Mouse (Mus musculus): ENCODE results near the gene Aip. TPM values are rescaled to one million over a fixed set of nuclear protein-coding genes. Genes with fewer than 3 reads are reported as not detected.
A peak's percentile ranks its signal among the peaks of the same experiment; 100 is the strongest.
"Not testable (repeated sequence)": the region's sequence is repeated elsewhere in the genome, so short reads cannot be mapped to it uniquely, and the experiment has no call there.

The Aip gene
- total RNA-seq, 2 experiments from 2014 or later, result 69.9 to 71.8 TPM

DNA sequence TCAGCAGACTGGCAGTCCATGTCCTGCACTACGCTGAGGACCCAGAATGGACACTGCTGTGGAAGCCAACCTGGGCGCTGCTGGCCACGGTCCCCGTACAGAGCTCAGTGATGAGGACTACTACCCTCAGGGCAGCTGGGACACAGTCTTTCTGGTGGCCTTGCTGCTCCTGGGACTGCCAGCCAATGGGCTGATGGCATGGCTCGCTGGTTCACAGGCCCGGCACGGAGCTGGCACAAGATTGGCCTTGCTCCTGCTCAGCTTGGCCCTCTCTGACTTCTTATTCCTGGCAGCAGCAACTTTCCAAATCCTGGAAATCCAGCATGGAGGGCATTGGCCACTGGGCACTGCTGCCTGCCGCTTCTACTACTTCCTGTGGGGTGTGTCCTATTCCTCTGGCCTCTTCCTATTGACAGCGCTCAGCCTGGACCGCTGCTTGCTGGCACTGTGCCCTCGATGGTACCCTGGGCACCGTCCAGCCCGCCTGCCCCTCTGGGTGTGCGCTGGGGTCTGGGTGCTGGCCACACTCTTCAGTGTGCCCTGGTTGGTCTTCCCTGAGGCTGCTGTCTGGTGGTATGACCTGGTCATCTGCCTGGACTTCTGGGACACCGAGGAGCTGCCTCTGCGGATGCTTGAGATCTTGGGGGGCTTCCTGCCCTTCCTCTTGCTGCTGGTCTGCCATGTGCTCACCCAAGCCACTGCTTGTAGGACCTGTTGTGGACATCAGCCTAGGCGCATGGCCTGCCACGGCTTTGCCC lies 16.9 kb upstream of the Aip start:
- H3K4me3 ChIP-seq, result no peak overlapping the region
- H3K27ac ChIP-seq, result no peak overlapping the region
- no peak for TF ChIP-seq CTCF (IDR thresholded peaks at IDR 0.05)
- intact Hi-C loops (cut with DNase I), result no loop called here
- peak; percentile 38 for DNase-seq

DNA sequence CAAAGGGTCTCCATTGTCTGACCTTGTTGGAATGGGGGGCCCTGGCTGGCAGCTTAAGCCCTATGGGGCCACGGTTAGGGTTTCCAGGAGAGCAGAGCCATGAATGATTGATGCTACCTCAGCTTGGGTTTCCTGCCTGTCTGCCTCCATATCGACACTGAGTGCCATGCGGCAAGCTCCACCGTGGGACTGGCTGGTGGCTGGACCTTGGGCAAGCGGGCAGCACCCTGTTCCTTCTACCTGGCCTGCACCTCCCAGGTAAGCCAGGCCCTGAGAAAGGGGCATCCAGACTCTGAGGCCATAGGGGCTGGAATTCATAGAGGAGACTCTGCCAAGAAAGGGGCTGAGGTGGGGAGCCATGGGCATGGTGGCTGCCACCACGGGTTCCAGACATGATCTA lies 14.5 kb upstream of the Aip start:
- TF ChIP-seq CTCF (IDR thresholded peaks at IDR 0.05), result no peak
- DNase-seq, result no peak
- intact Hi-C loops (cut with DNase I), result no loop called here
- H3K4me3 ChIP-seq, result no peak overlapping the region
- H3K27ac ChIP-seq, result no peak overlapping the region

DNA sequence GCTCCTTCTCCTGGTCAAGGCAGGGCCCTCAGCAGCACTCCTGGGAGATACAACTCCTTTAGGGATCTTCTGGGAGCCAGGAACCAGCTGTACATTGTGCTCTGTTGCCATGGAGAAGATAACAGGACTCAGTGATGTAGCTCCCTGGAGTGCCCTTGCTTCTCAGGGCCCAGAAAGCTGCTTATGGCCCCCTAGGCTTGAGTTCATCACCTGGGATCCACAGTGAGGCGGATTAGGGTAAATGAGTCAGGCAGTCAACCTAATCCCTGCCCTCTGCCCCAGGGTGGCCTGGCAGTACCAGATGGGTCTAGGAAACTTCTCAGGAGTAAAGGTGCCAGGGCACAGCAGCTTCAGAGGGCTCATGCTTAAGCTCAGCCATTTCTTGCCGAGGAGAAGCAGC lies 13.8 kb upstream of the Aip start, which contains the start of gene Gpr152:
TSS of gene Gpr152 (plus strand) at position 342 of the 400 bp plus-strand sequence.
- Histone ChIP-seq H3K27ac (no peak within 1 kb of the TSS), H3K4me3 (no peak within 1 kb of the TSS)
- no peak for DNase-seq
- TF ChIP-seq CTCF (IDR thresholded peaks at IDR 0.05), result no peak
- intact Hi-C loops (cut with DNase I), result no loop called here

DNA sequence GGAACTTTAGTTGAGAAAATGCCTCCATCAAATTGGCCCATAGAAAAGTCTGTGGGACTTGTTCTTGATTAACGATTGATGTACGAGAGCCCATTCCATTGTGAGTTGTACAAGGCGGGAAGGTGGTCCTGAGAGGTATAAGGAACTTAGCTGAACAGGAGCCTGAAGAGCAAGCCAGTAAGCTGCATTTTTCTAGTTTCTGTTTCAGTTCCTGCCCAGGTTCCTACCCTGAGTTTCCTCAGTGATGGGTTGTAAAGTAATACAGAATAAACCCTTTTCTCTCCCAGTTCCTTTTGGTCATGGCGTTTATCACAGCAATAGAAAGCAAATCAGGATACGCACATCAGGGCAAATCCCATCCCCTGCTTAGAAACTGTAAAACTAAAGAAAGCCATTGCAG lies 12.3 kb upstream of the Aip start:
- no peak for DNase-seq
- intact Hi-C loops (cut with DNase I), result no loop called here
- no peak for TF ChIP-seq CTCF (IDR thresholded peaks at IDR 0.05)
- Histone ChIP-seq H3K27ac (no peak overlapping the region), H3K4me3 (no peak overlapping the region)

GRCm38 (mm10) chr19:4136463-4136862 lies 10.8 kb upstream of the Aip start:
- no peak overlapping the region for H3K4me3 ChIP-seq
- intact Hi-C loops (cut with DNase I), result no loop called here
- no peak for DNase-seq
- no peak for TF ChIP-seq CTCF (IDR thresholded peaks at IDR 0.05)
- H3K27ac ChIP-seq, result no peak overlapping the region

GRCm38 (mm10) chr19:4135963-4136345 lies 10.3 kb upstream of the Aip start:
- H3K27ac ChIP-seq; DNase-seq; H3K4me3 ChIP-seq; intact Hi-C loops (cut with DNase I): not testable (repeated sequence)
- TF ChIP-seq CTCF (IDR thresholded peaks at IDR 0.05), result peak; percentile 53

- H3K27ac ChIP-seq; intact Hi-C loops (cut with DNase I): not testable (repeated sequence)
Measured at GRCm38 (mm10) chr19:4135229-4135962, 9.7 kb upstream of the Aip start.

GRCm38 (mm10) chr19:4134354-4134753 lies 8.7 kb upstream of the Aip start:
- no peak for TF ChIP-seq CTCF (IDR thresholded peaks at IDR 0.05)
- H3K4me3 ChIP-seq, result no peak overlapping the region
- DNase-seq, result no peak
- H3K27ac ChIP-seq, result no peak overlapping the region
- intact Hi-C loops (cut with DNase I), result no loop called here

More at GRCm38 (mm10) chr19:4135229-4135962, 9.7 kb upstream of the Aip start:
- DNase-seq, H3K4me3 ChIP-seq: not testable (repeated sequence)

- TF ChIP-seq CTCF (IDR thresholded peaks at IDR 0.05), result no peak
- intact Hi-C loops (cut with DNase I), result no loop called here
- no peak for DNase-seq
- Histone ChIP-seq H3K27ac (no peak overlapping the region), H3K4me3 (no peak overlapping the region)
Measured at GRCm38 (mm10) chr19:4131768-4132167, 6.1 kb upstream of the Aip start.

- no peak for DNase-seq
- intact Hi-C loops (cut with DNase I), result no loop called here
- H3K4me3 ChIP-seq, result no peak overlapping the region
- H3K27ac ChIP-seq, result no peak overlapping the region
- TF ChIP-seq CTCF (IDR thresholded peaks at IDR 0.05), result no peak
Measured at GRCm38 (mm10) chr19:4131075-4131474, 5.4 kb upstream of the Aip start.

DNA sequence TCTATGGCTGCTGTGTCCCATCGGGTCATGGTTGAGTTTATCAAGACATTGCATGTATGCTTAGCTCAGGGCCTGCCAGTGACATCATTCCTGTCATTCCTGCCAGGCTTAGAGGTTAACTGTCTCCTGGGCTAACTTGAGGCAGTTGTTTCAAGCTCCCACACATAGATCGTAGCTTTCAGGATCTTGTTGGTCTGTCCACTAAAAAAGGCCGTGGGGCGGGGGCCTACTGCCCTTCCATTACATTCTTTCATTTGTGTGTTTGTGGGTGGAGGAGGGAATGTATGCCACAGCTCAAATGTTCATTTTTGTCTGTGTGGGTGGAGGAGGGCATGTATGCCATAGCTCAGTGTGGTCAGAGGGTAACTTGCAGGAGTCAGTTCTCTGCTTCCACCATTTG lies 4.4 kb upstream of the Aip start:
- intact Hi-C loops (cut with DNase I), result no loop called here
- H3K27ac ChIP-seq, result peak overlapping the region; percentile 55; the same call in 1 of the 2 replicates
- no peak for TF ChIP-seq CTCF (IDR thresholded peaks at IDR 0.05)

GRCm38 (mm10) chr19:4129462-4129861 lies 3.8 kb upstream of the Aip start:
- no peak overlapping the region for H3K4me3 ChIP-seq
- DNase-seq, result no peak
- intact Hi-C loops (cut with DNase I), result loop anchor here (5.0 kb wide), 2 partner anchors 33 to 63 kb away; partner anchors contain the start of genes Ppp1ca, Rps6kb2 and Tbc1d10c
- no peak for TF ChIP-seq CTCF (IDR thresholded peaks at IDR 0.05)
- peak overlapping the region; percentile 55 for H3K27ac ChIP-seq

More for the DNA sequence above, 4.4 kb upstream of the Aip start:
- no peak overlapping the region for H3K4me3 ChIP-seq
- no peak for DNase-seq

Measured in gastrocnemius, adult 2 months (tissue).